8 mouse cellular contexts compared by ENCODE assay signal in the genomic region with DNA sequence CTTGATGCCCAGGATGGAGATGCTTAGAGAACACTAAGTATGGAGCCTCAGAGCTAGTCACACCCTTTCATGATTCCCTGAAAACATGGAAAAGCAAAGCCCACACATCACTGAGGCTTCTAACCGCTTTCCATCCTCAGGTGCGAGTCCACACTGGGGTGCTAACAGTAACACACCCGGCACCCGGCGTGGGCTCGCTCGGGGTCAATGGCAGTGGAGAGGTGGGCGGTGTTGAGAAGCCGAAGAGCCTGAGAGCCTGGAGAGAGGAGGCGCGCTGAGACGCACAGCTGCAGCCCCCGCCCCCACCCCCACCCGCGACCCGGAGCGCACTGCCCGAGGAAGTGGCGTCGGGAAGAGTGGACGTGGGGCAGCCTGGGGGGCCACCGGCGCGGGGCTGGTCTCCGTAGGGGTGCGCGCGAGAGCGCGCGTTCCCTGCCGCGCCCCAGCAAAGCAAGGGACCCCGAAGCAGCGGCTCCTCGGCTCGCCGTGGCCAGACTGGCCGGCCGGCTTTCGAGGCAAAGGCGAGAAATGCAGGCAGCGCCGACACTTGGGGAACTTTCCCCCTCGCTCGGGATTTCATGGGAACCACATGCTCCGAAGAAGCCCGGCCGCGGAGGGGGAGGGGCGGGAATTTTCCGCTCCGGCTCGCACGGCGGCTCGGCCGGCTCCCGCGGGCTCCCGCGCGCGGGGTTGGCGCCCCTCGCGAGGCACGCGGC.
DNase-seq lines count a peak whose midpoint lies in the region; ATAC-seq lines count a peak whose summit lies in the region.

No protein-coding gene starts in this region.

- DNase-seq in layer of hippocampus, adult 11-12 months (ENCODE audit: low spot score): peak; percentile 44
- DNase-seq in layer of hippocampus, adult 8-10 months (ENCODE audit: low spot score in 2 of 2): no peak
- peak; percentile 59 for DNase-seq in cerebellum, adult 9-10 months
- peak; percentile 32 to 41 for DNase-seq in frontal cortex, postnatal 25 days (ENCODE audit: low spot score in 2 of 2)
- peak; percentile 13 for DNase-seq in induced T-regulatory cell, adult 2 months (ENCODE audit: low read depth)
- peak; percentile 48 for DNase-seq in liver, embryonic 11.5 days (ENCODE audit: low spot score)
- DNase-seq in B cell, adult 2 months: no peak

- no peaks in the 10 kb centered on the region for H3K9me3 ChIP-seq in liver, embryonic 11.5 days (ENCODE audit: control insufficient read depth, low read length)
- no peaks in the 10 kb centered on the region for H3K9me3 ChIP-seq in neural tube, embryonic 12.5 days

- H3K9ac ChIP-seq in liver, embryonic 11.5 days (ENCODE audit: low read depth, low read length): peak overlapping the region; percentile 36
- H3K9ac ChIP-seq in neural tube, embryonic 12.5 days: peak overlapping the region; percentile 82

- under 1% methylated on average over 69 of the region's 69 CpGs for WGBS in liver, embryonic 11.5 days
- under 1% methylated on average over 69 of the region's 69 CpGs for whole genome bisulfite sequencing in neural tube, embryonic 12.5 days

- H3K36me3 ChIP-seq in liver, embryonic 11.5 days (ENCODE audit: control insufficient read depth, insufficient read depth, low read length): no peaks in the 10 kb centered on the region
- H3K36me3 ChIP-seq in neural tube, embryonic 12.5 days: no peaks in the 10 kb centered on the region

- peak overlapping the region; percentile 92 for H3K4me2 ChIP-seq in liver, embryonic 11.5 days
- peak overlapping the region; percentile 96 for H3K4me2 ChIP-seq in neural tube, embryonic 12.5 days (replicated peaks)

- ATAC-seq in liver, embryonic 11.5 days (replicated peaks; ENCODE audit: low FRiP score): no peak
- peak; percentile 15; the same call in 1 of the 2 replicates for ATAC-seq in neural tube, embryonic 12.5 days (ENCODE audit: low FRiP score, low read depth)

- H3K27ac ChIP-seq in liver, embryonic 11.5 days (ENCODE audit: low read depth, low read length): no peak overlapping the region
- H3K27ac ChIP-seq in neural tube, embryonic 12.5 days: no peak overlapping the region

- peaks cover 57% of the 10 kb centered on the region for H3K27me3 ChIP-seq in liver, embryonic 11.5 days (replicated peaks; ENCODE audit: control insufficient read depth, insufficient read depth, low read length)
- peaks cover 23% of the 10 kb centered on the region for H3K27me3 ChIP-seq in neural tube, embryonic 12.5 days (replicated peaks)

- H3K4me3 ChIP-seq in liver, embryonic 11.5 days (ENCODE audit: low read depth, low read length): peak overlapping the region; percentile 64
- peak overlapping the region; percentile 67 for H3K4me3 ChIP-seq in neural tube, embryonic 12.5 days

- no peaks in the 10 kb centered on the region; the same call in 1 of the 2 replicates for H3K4me1 ChIP-seq in liver, embryonic 11.5 days (replicated peaks; ENCODE audit: control insufficient read depth, insufficient read depth, low read length)
- H3K4me1 ChIP-seq in neural tube, embryonic 12.5 days: peaks cover 8% of the 10 kb centered on the region; the same call in 1 of the 2 replicates

Comparison
In these comparisons a context has a peak if more than half of its experiments do, and no peak if none do; other contexts are left out.
1. DNase-seq: peak in layer of hippocampus, adult 11-12 months (single experiment), cerebellum, adult 9-10 months (single experiment), frontal cortex, postnatal 25 days (2 of 2), induced T-regulatory cell, adult 2 months (single experiment) and liver, embryonic 11.5 days (single experiment); none in layer of hippocampus, adult 8-10 months (0 of 2) and B cell, adult 2 months (0 of 2).